Mouse (Mus musculus) testis, postnatal 10 days (tissue): ENCODE results near the gene Gm14308.
"Not testable (repeated sequence)": the region's sequence is repeated elsewhere in the genome, so short reads cannot be mapped to it uniquely, and the experiment has no call there.

Source experiments
- DNase-seq: peaks from one replicate; pipeline ENCODE4 v3.0.0; 2021; ENCODE audit warnings: low spot score

Gene Gm14308

GRCm38 (mm10) chr2:176636244-176636643 lies at the start of gene Gm14308:
TSS of gene Gm14308 (minus strand) at chr2:176636344.
- DNase-seq: not testable (repeated sequence)

- DNase-seq: not testable (repeated sequence)
Measured at GRCm38 (mm10) chr2:176670222-176670621, 34.1 kb upstream of the Gm14308 start, which contains the start of gene Zfp973. TSS of gene Zfp973 (plus strand) at chr2:176670522.
